Mouse (Mus musculus): ENCODE data around the gene Zfp986. TPM values are rescaled to one million over a fixed set of nuclear protein-coding genes. Genes with fewer than 3 reads are reported as not detected.

The Zfp986 gene
- polyA plus RNA-seq, 1 experiment from 2014 or later: not detected

Other genes starting within 250 kb of the Zfp986 start
- gene Zfp980, start 198.1 kb upstream of the Zfp986 start, polyA plus RNA-seq (2015; fragmentation: Nextera tagmentation; extraction: Ambion mirVana): not detected in 2 replicates
- gene Zfp987, start 228.5 kb downstream of the Zfp986 start, polyA plus RNA-seq (2015; fragmentation: Nextera tagmentation; extraction: Ambion mirVana): 0.18 TPM in 1 of 2 replicates, not detected in the other